In the genomic region with DNA sequence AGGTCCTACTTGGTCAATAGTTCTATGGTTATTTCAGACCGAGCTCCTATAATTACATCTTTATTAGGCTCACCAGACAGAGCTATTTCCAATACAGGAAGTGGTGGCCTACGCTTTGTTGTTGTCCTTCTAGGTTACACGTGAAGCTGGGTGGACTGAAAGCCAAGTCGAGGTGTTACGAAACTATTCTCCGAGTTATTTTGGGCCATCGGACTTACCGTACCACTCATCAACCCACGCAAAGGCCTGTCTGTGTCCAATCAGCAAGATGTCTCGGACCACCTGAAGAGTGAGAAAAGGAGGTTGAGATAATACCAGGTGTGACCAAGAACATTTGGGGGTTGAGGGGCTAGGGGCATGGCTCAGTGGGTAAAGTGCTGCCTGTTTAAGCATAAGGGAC, we compare ENCODE assay signal across 19 mouse cellular contexts. TPM values are rescaled to one million over a fixed set of nuclear protein-coding genes. Genes with fewer than 3 reads are reported as not detected.
DNase-seq lines count a peak whose midpoint lies in the region; ATAC-seq lines count a peak whose summit lies in the region.
"Had no signal": no experiment of that assay in that cellular context is flagged by ENCODE, and none has a peak within 500 bp of the region (broad histone marks: within the 10 kb centered on the region; RNA-seq: fewer than 3 reads in every experiment).

No protein-coding gene starts in this region.

- intact Hi-C loops in heart, postnatal 25 days (cut with DNase I) = no loop called here
- intact Hi-C loops in heart, postnatal 14 days (cut with DNase I) = no loop called here

- H3K4me1 ChIP-seq in heart, embryonic 13.5 days = peaks cover 37% of the 10 kb centered on the region
- H3K4me1 ChIP-seq: hindbrain, embryonic 12.5 days had no signal

- H3K4me3 ChIP-seq in heart, embryonic 13.5 days = no peak overlapping the region
- H3K4me3 ChIP-seq: embryonic facial prominence, embryonic 10.5 days; forebrain, embryonic 10.5 days; hindbrain, embryonic 12.5 days; limb, embryonic 10.5 days; midbrain, embryonic 12.5 days had no signal

- ATAC-seq in heart, embryonic 13.5 days (ENCODE audit: extremely low read depth, insufficient number of reproducible peaks, low FRiP score, low TSS enrichment) = no peak
- ATAC-seq: forebrain, embryonic 16.5 days; liver, postnatal 0 days; lung, postnatal 0 days had no signal

- 64% methylated on average over 10 of the region's 10 CpGs for WGBS in heart, embryonic 13.5 days

- peaks cover 15% of the 10 kb centered on the region; the same call in 1 of the 2 replicates for H3K36me3 ChIP-seq in heart, embryonic 13.5 days

- H3K9me3 ChIP-seq in heart, embryonic 13.5 days = no peaks in the 10 kb centered on the region
- H3K9me3 ChIP-seq: embryonic facial prominence, embryonic 10.5 days; hindbrain, embryonic 12.5 days; limb, embryonic 10.5 days had no signal

- H3K27me3 ChIP-seq in heart, embryonic 13.5 days (replicated peaks) = no peaks in the 10 kb centered on the region
- H3K27me3 ChIP-seq: hindbrain, embryonic 12.5 days; midbrain, embryonic 12.5 days had no signal

- DNase-seq in heart, adult 11 months = peak; percentile 95
- no peak for DNase-seq in heart, postnatal 25 days (ENCODE audit: low spot score)
- peak; percentile 28 for DNase-seq in 416B (ENCODE audit: low read depth)
- DNase-seq in heart, postnatal 14 days = peak; percentile 27 to 41
- DNase-seq in lung, postnatal 25 days (ENCODE audit: low spot score) = no peak
- no peak for DNase-seq in kidney, adult 8-10 months
- DNase-seq: cerebellum, adult 9-10 months; kidney, adult 11 months; liver, postnatal 0 days; right cerebral cortex, postnatal 14 days had no signal

- H3K4me2 ChIP-seq in heart, embryonic 13.5 days = no peak overlapping the region
- H3K4me2 ChIP-seq: hindbrain, embryonic 12.5 days; liver, embryonic 11.5 days; midbrain, embryonic 12.5 days had no signal

- no peak overlapping the region for H3K9ac ChIP-seq in heart, embryonic 13.5 days
- H3K9ac ChIP-seq: hindbrain, embryonic 12.5 days; liver, postnatal 0 days; midbrain, embryonic 12.5 days had no signal

- H3K27ac ChIP-seq in heart, embryonic 13.5 days (replicated peaks) = peak overlapping the region; percentile 81
- H3K27ac ChIP-seq: embryonic facial prominence, embryonic 10.5 days; forebrain, embryonic 10.5 days; hindbrain, embryonic 12.5 days; limb, embryonic 10.5 days; midbrain, embryonic 12.5 days had no signal

RNA-seq across cellular contexts. Expression of a gene that starts 36.8 kb away (rescaled TPM):
- 10 to 100 TPM; 17.4 to 17.7 TPM for total RNA-seq in heart, postnatal 25 days (2021)
- 39.3 and 45.4 TPM in 2 replicates for polyA plus RNA-seq in heart, embryonic 13.5 days (2015; fragmentation: Nextera tagmentation; extraction: Ambion mirVana)
- 10 to 100 TPM; 17.2 to 19.4 TPM for total RNA-seq in heart, postnatal 14 days (2021)

Comparison
In these comparisons a context has a peak if more than half of its experiments do, and no peak if none do; other contexts are left out.
1. DNase-seq: peak in heart, adult 11 months (single experiment), 416B (single experiment) and heart, postnatal 14 days (2 of 2); none in heart, postnatal 25 days (single experiment), lung, postnatal 25 days (single experiment) and kidney, adult 8-10 months (0 of 2).